Mouse (Mus musculus) heart, postnatal 4 days (tissue): ENCODE data around the gene Rpp30. TPM values are rescaled to one million over a fixed set of nuclear protein-coding genes. Genes with fewer than 3 reads are reported as not detected.

Source experiments
- DNase-seq: peaks from one replicate; pipeline ENCODE4 v3.0.0; 2021
- total RNA-seq, 2 experiments: library from RNA; stranded (reverse); gene quantifications; 2 replicates each; pipeline ENCODE4 v1.2.3; 2021

The Rpp30 gene
- total RNA-seq, result 10 to 100 TPM; 17.5 to 21.3 TPM

DNA sequence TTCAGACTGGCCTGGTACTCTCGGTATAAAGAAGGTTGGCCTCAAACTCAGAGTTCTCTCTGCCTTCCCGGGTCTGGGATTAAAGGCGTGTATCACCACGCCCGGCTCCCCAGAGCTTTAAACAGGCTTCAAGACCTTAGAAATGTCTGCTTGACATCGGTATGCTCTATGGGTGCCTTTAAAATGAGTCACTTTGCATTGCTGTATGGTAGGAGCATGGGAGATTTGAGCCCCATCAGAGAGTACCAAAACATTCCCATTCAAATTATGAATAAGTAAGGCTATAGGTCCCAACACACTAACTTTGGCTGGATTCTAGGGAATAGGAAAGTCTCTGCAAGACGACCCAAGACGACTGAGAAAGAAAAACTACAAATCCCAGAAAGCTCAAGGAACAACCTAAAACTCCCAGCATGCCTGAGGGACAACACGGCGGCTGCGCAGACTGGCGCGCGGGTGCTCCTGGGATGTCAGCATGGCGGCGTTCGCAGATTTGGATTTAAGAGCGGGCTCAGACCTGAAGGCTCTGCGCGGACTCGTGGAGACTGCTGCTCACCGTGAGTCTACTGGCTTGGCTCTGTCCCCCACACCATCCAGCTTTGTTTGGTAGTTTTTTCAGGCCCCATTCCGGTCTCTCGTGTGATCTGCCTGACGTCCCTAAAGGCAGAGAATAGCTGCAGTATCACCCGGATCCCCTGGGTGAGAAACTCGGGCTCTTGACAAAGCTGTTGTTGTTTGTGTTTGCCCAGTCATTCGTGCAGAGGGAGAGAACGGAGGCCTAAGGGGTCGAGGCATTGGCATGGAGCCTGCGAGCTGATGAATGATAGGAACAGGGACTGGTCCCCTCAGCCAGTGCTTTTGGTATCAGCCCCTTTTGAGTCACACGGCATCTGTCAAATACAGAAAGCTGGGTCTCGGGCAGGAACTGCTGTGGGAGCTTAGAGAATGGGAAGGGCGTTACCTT is at the start of gene Rpp30:
Gene Rpp30 (plus strand): TSS at position 455 of the 964 bp plus-strand sequence.
- peak; percentile 86 for DNase-seq

DNA sequence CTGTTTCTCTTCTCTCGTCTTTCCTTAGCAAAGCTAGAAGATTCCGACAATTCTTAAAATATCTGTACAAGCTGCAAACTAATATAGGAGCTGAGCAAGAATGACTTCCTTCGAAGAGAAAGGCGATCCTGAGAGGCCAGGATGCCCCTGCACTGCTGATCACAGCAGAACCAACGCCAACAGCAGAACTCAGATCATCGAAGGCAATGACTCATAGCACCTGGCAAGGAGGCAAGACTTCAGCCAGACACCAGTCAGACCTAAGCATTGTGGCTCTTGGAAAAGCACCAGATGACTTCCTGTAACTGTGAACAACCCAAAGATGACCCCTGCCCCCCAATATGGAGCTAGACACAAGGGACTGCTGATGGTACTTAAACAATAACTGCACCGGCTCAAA is 37.5 kb upstream of the Rpp30 start:
- DNase-seq, result no peak

- DNase-seq, result no peak
These were observed 26.9 kb upstream of the Rpp30 start for GRCm38 (mm10) chr19:36056502-36057221.

DNA sequence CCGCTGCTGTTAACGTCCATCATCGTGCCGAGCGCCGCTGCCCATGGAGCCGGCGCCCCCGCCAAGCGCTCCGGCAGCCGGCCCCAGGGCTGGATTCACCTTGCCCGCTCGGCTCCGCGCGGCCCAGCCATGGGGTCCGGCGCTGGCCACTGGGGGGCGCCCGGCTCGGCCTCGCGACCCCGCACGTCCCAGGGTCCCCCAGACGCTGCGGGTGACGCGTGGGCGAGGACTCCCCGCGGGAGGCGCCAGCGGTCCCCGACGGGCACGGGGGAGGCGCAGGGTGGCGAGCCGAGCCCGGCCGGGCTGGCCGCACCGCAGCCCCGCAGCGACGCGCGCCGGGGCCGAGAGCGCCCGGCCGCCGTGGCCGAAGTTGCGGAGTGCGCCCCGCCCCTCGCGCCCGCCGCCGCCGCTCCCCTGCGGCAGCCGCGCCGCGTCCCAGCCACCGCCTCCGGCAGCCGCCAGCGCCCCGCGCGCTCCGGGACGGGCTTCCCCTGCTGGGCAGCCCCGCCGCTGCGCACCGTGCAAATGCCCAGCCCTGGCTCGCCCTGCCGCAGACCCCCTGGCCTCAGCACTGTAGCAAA is 26.2 kb upstream of the Rpp30 start, which contains the start of gene Htr7:
Gene Htr7 (minus strand): TSS at position 277 of the 581 bp plus-strand sequence.
- DNase-seq, result peak; percentile 47

GRCm38 (mm10) chr19:36062801-36063529 is 20.6 kb upstream of the Rpp30 start:
- no peak for DNase-seq

DNA sequence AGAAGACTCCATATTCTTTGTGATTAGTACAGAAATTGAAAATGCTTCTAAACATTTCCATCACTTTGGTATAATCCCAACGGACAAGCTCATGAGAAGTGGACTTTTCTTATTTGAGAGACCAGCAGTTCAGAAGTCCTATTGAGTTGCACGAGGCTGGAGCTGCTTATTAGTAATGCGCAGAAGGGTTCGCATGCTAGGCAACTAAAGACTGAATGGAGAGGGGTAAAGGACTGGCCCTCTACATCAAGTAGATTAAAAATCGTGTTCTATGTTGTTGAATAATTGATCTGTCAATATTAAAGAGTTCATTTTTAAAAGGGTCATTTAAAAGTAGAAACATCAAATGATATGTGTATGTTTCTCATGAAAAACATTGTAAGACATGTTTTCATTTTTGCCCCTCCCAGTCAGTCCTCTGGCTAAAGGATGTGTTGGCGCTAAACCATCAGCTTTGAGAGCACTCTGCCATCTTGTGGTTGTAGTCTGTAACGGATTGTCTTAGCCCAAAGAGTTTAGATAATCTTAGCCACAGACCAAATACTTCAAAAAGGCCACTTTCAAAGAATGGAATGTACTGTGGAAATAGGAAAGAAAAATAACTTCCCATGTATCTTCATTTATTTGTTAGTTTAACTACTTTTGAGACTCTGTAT is 782 bp upstream of the Rpp30 start:
- peak; percentile 44 for DNase-seq

DNA sequence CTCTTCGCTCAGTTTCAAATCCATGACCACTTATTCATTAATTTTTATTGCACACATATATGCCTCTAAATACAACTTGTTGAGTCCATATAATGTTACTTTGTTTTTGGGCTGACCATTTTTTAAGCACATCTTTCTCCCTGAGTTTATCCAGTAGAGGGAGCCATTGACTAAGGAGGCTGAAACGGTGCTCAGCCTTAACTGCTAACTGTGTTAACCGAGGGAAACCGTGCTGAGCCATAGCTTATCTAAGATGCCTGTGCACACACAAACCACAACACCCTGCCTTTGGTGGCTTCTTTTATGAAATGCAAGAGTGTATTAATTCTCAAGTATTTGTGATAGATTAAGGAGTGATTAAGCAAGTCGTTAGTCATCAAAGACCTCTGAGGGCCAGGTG is 7.3 kb downstream of the Rpp30 start:
- no peak for DNase-seq

GRCm38 (mm10) chr19:36097194-36097593 is 13.7 kb downstream of the Rpp30 start:
- no peak for DNase-seq

GRCm38 (mm10) chr19:36098265-36098664 is 14.7 kb downstream of the Rpp30 start:
- no peak for DNase-seq

DNA sequence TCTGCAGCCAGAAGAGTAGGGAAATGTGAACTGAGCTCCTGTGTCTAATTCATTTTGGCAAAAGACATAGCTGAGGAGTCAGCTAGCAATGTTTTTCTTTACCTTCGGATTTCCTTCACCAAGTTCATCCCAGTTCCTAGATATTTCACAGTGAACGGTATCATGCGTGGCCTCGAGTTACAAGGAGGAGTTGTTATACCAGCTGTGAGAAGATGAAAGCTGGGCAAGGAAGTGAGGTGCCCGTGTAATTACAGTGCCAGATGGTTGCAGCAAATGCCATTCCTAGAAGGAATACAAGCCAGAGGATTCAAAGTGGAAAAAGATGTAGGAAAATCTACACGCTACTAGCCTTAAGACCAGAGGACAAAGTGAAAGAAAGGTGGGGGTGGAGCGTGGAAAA is 15.4 kb downstream of the Rpp30 start:
- DNase-seq, result no peak

GRCm38 (mm10) chr19:36103909-36104308 is 20.4 kb downstream of the Rpp30 start:
- DNase-seq, result no peak

DNA sequence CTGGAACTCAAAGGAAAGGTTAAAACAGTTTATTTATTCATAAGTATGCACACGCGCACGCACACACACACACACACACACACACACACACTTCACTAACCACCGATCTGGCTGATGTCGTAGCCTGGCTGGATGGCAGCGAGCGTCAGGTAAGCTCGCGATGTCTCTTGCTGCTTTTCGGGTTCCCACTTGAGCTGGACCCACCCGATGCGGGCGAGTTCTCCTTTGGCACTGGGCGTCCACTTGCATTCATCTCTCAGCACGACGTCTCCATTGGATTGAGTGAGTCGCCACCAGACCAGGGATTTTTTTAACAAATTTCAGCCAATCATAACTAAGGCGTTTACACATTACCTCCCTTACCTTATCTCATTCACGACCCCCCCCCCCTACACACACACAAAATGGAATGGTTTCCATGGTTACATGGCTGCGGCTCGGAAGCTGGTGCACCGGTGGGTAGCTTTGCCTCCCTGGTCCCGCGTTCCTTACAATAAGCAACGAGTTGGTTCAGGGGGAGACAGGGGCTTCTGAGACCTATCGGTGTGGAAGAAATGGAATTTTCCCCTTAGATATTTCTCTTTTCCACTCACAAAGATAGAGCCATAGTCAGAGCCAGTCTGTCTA is 25.9 kb downstream of the Rpp30 start:
- DNase-seq, result no peak

DNA sequence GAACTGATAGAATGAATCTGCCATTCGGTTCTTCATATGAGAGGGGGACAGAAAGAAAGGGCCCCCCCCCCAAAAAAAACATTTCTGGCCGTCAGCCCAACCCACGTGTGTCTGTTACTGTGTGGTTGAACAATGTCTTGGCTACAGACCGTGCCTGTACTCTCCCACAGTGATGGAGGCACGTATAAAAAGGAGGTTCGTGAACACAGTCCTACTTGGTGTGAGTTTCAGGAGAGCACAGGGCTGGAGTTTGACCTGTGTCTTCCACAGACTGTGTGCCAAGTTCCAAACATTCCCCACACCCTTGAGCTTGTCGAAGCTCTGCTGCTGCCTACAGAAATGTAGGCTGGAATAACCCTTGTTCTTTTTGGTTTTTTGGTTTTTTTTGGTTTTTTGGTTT is 26.9 kb downstream of the Rpp30 start:
- DNase-seq, result peak; percentile 38

DNA sequence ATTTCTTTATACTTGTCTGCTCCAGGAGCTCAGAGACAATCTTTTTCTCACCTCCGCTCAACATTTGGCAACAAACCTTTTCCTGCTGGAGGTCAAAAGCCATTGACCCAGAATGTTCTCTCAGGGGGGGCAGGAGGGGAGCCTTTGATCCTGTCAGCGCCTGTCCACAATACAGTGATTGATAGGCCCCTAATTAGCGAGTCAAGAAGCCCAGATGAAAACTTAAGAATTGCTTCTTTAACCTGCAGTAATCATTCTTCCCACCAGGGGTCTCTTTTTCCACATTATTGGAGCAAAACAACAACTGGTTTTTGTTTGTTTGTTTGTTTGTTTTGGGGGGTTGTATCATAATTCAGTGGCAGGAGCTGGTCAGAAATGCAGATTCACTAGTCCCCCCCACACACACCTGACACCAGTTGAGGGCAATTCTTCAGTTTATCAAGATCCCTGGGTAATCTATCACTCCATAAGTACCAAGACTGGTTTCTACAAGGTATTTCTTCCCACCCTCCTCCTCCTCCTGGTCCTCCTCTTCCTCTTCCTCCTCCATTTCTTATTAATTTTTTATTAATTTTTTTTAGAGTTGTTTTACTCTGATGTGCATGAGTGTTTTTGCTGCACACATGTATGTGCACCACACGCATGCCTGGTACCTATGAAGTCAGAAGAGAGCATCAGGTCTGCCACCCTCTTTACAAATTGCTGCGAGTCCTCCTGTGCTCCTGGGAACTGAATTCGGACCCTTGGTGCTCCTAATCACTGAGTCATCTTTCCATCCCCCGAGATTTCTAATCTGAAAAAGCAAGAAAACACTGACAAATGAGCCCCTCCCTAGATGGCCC is 27.8 kb downstream of the Rpp30 start:
- DNase-seq, result peak; percentile 21

DNA sequence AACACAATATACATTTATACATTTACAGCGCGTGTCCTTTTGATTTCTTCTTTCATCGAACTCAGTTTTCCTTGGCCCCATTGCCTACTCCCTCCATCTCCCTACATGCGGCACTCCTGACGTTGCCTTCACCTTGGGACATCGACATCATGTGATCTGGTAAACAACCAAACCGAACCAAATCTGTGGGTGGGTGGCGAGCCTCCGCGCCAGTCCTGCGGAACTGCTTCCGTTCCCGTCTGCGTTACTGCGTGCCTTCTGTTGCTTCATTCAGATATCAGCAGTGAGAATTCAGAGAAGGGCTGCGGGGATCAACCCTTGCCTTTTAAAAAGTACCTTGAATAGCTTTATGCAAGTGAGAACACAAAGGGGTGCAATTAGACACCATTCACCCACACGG is 28.5 kb downstream of the Rpp30 start:
- DNase-seq, result no peak

DNA sequence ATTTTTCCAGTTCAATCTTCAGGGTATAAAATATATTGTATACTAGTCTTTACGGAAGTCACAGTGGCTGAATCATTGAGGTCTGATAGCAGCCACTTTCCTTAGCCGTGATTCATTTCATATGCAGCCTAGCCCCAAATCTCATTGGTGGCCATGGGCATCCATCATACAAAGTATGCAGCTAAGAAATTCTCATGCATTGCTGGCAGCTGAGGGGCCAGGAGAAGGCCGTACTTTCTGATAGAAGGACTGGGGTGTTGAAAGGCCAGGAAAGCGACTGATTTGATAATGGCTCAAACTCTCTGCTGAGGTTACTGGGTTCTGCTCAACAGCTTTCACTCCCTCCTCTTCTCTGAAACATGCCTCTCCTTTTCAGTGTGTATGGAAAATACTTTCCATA is 32.7 kb downstream of the Rpp30 start:
- peak; percentile 43 for DNase-seq

DNA sequence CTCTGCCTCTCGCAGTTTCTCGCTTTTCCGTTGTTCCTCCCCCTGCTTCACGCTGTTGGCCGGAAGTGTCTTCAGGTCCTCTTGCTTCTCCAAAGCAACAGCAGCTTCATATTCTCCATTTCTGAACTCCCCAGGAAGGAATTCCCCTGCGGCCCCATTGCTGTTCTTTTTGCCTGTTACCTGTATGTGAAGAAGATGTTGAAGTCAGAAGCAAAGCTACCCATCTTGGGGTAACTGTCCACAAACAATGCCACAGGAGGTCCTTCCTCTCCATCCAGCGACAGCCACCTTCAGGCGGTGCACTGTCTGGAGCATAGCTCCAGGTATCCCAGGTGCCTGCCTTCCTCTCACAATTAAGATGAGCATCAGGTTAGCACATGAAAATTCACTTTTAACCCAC is 35.7 kb downstream of the Rpp30 start:
- DNase-seq, result no peak

DNA sequence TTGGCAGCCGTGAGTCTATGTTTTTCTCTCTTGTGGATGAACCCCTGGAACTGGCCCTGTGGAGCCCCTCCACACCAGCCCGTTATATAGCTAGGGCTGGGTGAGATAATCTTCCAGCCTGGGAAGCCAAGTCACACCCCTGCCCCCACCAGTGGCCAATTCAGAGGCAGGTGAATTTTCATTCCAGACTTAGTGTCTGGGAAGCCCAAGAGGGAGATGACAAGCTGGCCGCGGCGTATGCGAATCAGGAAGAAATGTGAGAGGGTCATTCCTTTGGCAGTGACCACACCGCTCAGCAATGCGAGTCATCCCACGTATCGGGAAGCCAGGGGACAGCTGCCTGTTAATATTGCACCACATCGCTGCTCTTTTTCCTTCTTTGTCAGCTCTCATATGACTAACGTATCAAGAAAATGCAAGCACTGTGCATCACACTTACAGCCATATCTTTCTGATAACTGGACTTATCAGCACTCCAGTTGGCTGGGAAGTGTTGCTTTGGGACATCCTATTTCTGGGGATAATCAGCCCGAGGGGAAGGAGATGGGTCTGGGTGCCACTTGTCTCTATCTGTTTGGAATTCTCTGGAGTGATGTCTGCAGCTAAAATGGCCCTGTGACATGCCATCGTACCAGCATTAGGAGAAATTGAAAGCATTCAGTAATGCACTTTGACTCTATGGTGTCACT is 36.4 kb downstream of the Rpp30 start, which contains the start of gene Ankrd1:
Gene Ankrd1 (minus strand): TSS at position 317 of the 689 bp plus-strand sequence.
- peak; percentile 79 for DNase-seq

DNA sequence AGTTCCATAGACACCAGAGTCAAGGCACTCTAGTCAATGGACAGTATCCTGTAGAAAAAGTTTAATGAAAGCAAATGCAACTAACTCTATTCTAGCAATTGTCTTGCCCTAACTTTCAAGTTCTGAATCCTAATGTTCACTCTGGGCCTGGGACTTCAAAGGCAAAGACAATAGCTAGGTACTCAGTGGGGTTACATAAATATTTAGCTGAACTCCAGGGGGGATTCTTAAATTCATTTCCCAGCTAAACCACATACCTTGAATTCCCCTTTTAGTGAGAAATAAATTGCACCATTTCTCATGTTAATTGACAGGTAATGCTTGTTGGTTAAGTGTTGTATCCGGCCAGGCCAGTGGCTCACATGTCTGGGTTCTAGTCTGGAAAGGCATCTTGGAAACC is 40.7 kb downstream of the Rpp30 start:
- no peak for DNase-seq

DNA sequence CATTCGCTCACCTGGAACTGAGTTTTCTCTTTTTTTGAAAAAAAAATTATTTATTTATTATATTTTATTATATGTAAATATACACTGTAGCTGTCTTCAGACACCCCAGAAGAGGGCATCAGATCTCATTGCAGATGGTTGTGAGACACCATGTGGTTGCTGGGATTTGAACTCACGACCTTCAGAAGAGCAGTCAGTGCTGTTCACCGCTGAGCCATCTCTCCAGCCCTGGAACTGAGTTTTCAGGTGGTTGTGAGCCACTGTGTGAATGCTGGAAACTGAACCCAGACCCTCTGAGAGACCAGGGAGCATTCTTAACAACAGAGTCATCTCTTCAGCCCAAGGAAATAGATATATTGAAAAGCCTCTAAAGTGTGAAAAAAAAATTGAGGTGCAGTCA is 44.9 kb downstream of the Rpp30 start:
- DNase-seq, result no peak
